Mouse (Mus musculus) adrenal gland, adult 8-10 months (tissue): Measurements from ENCODE around the gene Cdk19. TPM values are rescaled to one million over a fixed set of nuclear protein-coding genes. Genes with fewer than 3 reads are reported as not detected.

Experiments
- DNase-seq: peaks from one replicate; pipeline ENCODE4 v3.0.0; 2022
- total RNA-seq, 4 experiments: library from RNA; stranded (reverse); gene quantifications; 2 replicates each; pipeline ENCODE4 v1.2.4; 2022

The Cdk19 gene
- total RNA-seq, 4 experiments from 2014 or later: 11.1 to 14.0 (median 12.6) TPM

GRCm38 (mm10) chr10:40444586-40444985 lies 105.2 kb downstream of the Cdk19 start:
- no peak for DNase-seq

GRCm38 (mm10) chr10:40446088-40446604 lies 106.8 kb downstream of the Cdk19 start:
- no peak for DNase-seq

GRCm38 (mm10) chr10:40446630-40447029 lies 107.3 kb downstream of the Cdk19 start:
- DNase-seq: no peak

- no peak for DNase-seq
Observed at GRCm38 (mm10) chr10:40447295-40447694, 107.9 kb downstream of the Cdk19 start.

GRCm38 (mm10) chr10:40447921-40448320 lies 108.6 kb downstream of the Cdk19 start:
- DNase-seq: no peak

GRCm38 (mm10) chr10:40448444-40448843 lies 109.1 kb downstream of the Cdk19 start:
- no peak for DNase-seq

GRCm38 (mm10) chr10:40449571-40449970 lies 110.2 kb downstream of the Cdk19 start:
- DNase-seq: no peak

GRCm38 (mm10) chr10:40450171-40450570 lies 110.8 kb downstream of the Cdk19 start:
- no peak for DNase-seq

GRCm38 (mm10) chr10:40457116-40457515 lies 117.8 kb downstream of the Cdk19 start:
- DNase-seq: no peak

GRCm38 (mm10) chr10:40459141-40459540 lies 119.8 kb downstream of the Cdk19 start:
- no peak for DNase-seq

- DNase-seq: no peak
Observed at GRCm38 (mm10) chr10:40461362-40461761, 122.0 kb downstream of the Cdk19 start.

GRCm38 (mm10) chr10:40462257-40462656 lies 122.9 kb downstream of the Cdk19 start:
- no peak for DNase-seq

- DNase-seq: no peak
Observed at GRCm38 (mm10) chr10:40467174-40467911, 128.0 kb downstream of the Cdk19 start.

- no peak for DNase-seq
Observed at GRCm38 (mm10) chr10:40467912-40468254, 128.5 kb downstream of the Cdk19 start.

GRCm38 (mm10) chr10:40469145-40469544 lies 129.8 kb downstream of the Cdk19 start:
- no peak for DNase-seq

GRCm38 (mm10) chr10:40476535-40477285 lies 137.3 kb downstream of the Cdk19 start:
- no peak for DNase-seq

- no peak for DNase-seq
Observed at GRCm38 (mm10) chr10:40477426-40478075, 138.2 kb downstream of the Cdk19 start.

GRCm38 (mm10) chr10:40478626-40479025 lies 139.3 kb downstream of the Cdk19 start:
- no peak for DNase-seq

- no peak for DNase-seq
Observed at GRCm38 (mm10) chr10:40479216-40479615, 139.9 kb downstream of the Cdk19 start.

- no peak for DNase-seq
Observed at GRCm38 (mm10) chr10:40479621-40480193, 140.3 kb downstream of the Cdk19 start.

- DNase-seq: no peak
Observed at GRCm38 (mm10) chr10:40481534-40481933, 142.2 kb downstream of the Cdk19 start.

GRCm38 (mm10) chr10:40482285-40482684 lies 142.9 kb downstream of the Cdk19 start:
- DNase-seq: no peak
